Mouse (Mus musculus) myocyte (in vitro differentiated cells): ENCODE results near the gene Cux1. TPM values are rescaled to one million over a fixed set of nuclear protein-coding genes. Genes with fewer than 3 reads are reported as not detected.
A peak's percentile ranks its signal among the peaks of the same experiment; 100 is the strongest.

ENCODE experiments used
- H3K27me3 ChIP-seq: one replicate; pipeline ENCODE4 v1.6.1; 2011; ENCODE audit not compliant: control insufficient read depth, insufficient read depth, insufficient read length
- H3K36me3 ChIP-seq: one replicate; pipeline ENCODE4 v1.6.1; 2011; ENCODE audit not compliant: control insufficient read depth, insufficient read depth
- H3K4me2 ChIP-seq: one replicate; pipeline ENCODE4 v1.6.1; 2011; ENCODE audit warnings: low read depth, control low read depth
- H3K4me3 ChIP-seq: one replicate; pipeline ENCODE4 v1.5.1; 2011; ENCODE audit warnings: mild to moderate bottlenecking, control low read depth, moderate library complexity
- H3K79me2 ChIP-seq: one replicate; pipeline ENCODE4 v1.6.1; 2011; ENCODE audit not compliant: control insufficient read depth, insufficient read depth
- H3ac ChIP-seq: one replicate; pipeline ENCODE4 v1.6.1; 2011; ENCODE audit not compliant: control insufficient read depth, insufficient read length
- CEBPB ChIP-seq: IDR thresholded peaks from 2 replicates; pipeline ENCODE4 v1.6.1; 2011; ENCODE audit warnings: mild to moderate bottlenecking, moderate library complexity; ENCODE audit not compliant: poor library complexity, insufficient read depth, severe bottlenecking
- E2F4 ChIP-seq: IDR thresholded peaks from one replicate; pipeline ENCODE4 v1.6.1; 2011; ENCODE audit warnings: mild to moderate bottlenecking, control low read depth, moderate library complexity; ENCODE audit not compliant: insufficient read depth
- MAX ChIP-seq: IDR thresholded peaks from one replicate; pipeline ENCODE4 v1.6.1; 2011; ENCODE audit warnings: low read depth, mild to moderate bottlenecking, control low read depth
- MYOD1 ChIP-seq, 3 experiments: IDR thresholded peaks; one replicate each; pipeline ENCODE4 v1.6.1; 2011; ENCODE audit warnings: control low read depth in 2 of 3, low read depth in 2 of 3, mild to moderate bottlenecking in 2 of 3, moderate library complexity in 1 of 3; ENCODE audit not compliant: insufficient read length in 2 of 3, control insufficient read depth in 1 of 3
- MYOG ChIP-seq, 3 experiments: IDR thresholded peaks; one replicate each; pipeline ENCODE4 v1.6.1; 2011; ENCODE audit warnings: control low read depth in 2 of 3, low read depth in 2 of 3, mild to moderate bottlenecking in 2 of 3; ENCODE audit not compliant: insufficient read length in 2 of 3, control insufficient read depth in 1 of 3, insufficient read depth in 1 of 3
- POLR2A ChIP-seq: IDR thresholded peaks from one replicate; pipeline ENCODE4 v1.6.1; 2011; ENCODE audit warnings: low read depth, mild to moderate bottlenecking, control low read depth, moderate library complexity; ENCODE audit not compliant: insufficient read length
- POLR2AphosphoS2 ChIP-seq: IDR thresholded peaks from one replicate; pipeline ENCODE4 v1.6.1; 2011; ENCODE audit warnings: low read depth, control low read depth; ENCODE audit not compliant: insufficient read length
- REST ChIP-seq: IDR thresholded peaks from one replicate; pipeline ENCODE4 v1.6.1; 2011; ENCODE audit warnings: mild to moderate bottlenecking, control low read depth, moderate library complexity; ENCODE audit not compliant: insufficient read depth, insufficient read length
- SRF ChIP-seq: IDR thresholded peaks from one replicate; pipeline ENCODE4 v1.6.1; 2011; ENCODE audit warnings: low read depth; ENCODE audit not compliant: control insufficient read depth, insufficient read length
- TCF12 ChIP-seq: IDR thresholded peaks from one replicate; pipeline ENCODE4 v1.6.1; 2011; ENCODE audit warnings: mild to moderate bottlenecking, control low read depth; ENCODE audit not compliant: poor library complexity, insufficient read depth, severe bottlenecking
- TCF3 ChIP-seq: IDR thresholded peaks from one replicate; pipeline ENCODE4 v1.6.1; 2011; ENCODE audit warnings: low read depth, control low read depth; ENCODE audit not compliant: insufficient read length
- USF1 ChIP-seq: IDR thresholded peaks from one replicate; pipeline ENCODE4 v1.6.1; 2011; ENCODE audit warnings: low read depth, mild to moderate bottlenecking, control low read depth, moderate library complexity
- polyA plus RNA-seq: library from polyadenylated mRNA; unstranded; fragments of >200 nt; fragmentation: generic; extraction: Trizol; gene quantifications from one replicate; pipeline ENCODE4 v1.2.1, GENCODE M21; 2012; ENCODE audit warnings: missing spikeins

Cux1 gene
- polyA plus RNA-seq, 1 experiment, result 50.7 TPM

DNA sequence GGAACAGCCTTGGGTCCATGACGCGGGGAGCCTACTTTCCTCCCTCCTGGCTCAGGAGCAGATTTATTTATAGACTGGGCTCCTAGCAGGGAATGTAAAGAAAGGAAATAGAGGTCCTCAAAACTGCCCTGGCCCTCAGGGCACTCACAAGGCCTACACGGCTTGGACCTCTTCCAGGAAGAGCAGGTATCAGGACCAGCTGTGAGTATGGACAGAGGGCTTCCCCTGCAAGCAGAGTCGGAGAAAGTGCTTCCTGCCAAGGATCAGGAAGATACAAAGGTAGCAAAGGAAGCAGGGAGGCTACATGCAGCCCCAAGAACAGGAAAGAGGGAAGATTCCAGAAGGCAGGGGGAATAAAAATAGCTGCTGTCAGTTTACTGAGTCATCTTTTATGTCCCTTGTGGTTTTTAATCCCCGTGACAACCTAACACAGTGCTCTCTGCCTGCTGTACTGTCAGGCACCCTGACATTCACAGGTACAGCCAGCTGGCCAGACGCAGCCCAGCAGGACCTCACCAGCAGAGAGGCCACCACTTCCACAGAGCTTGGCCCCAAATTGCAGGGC, 66.9 kb downstream of the Cux1 start:
- Histone ChIP-seq H3K4me3 (no peak overlapping the region), H3K27me3 (no peaks in the 10 kb centered on the region), H3ac (no peak overlapping the region), H3K4me2 (peak overlapping the region; percentile 76), H3K79me2 (peaks cover 92% of the 10 kb centered on the region), H3K36me3 (no peaks in the 10 kb centered on the region)
- TF ChIP-seq TCF12 (no peak), SRF (no peak), REST (no peak), USF1 (no peak), MYOG (IDR thresholded peaks at IDR 0.05; ENCODE audit: control insufficient read depth in 1 of 3, insufficient read depth in 1 of 3, insufficient read length in 2 of 3, low read depth in 2 of 3) (peak in 2 of 3 experiments; percentile 41 to 54), E2F4 (no peak), MYOD1 (IDR thresholded peaks at IDR 0.05; ENCODE audit: control insufficient read depth in 1 of 3, insufficient read length in 2 of 3, low read depth in 2 of 3) (peak in 2 of 3 experiments; percentile 30 to 80), CEBPB (no peak)

DNA sequence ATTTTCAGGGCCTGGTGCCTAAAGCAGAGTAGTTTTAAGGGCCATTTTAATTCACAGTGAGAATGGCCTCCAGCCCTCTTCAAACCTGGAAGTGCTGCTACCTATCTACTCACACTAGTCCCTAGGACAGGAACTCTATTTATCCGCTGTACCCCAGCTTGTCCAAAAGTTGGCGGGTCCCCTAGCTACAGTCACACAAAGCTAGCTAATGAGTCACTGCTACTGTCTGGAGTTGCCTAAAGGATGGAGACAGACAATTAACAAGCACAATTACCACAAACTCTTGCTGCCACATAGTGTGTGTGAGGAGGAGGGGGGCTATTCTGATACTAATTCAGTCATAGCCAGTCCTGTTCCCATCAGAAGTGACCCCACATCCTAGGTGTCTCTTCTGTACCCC, 68.0 kb downstream of the Cux1 start:
- TF ChIP-seq CEBPB, result no peak
- TF ChIP-seq REST, result no peak
- no peak for TF ChIP-seq SRF
- no peak for TF ChIP-seq TCF12
- no peak for TF ChIP-seq POLR2A
- no peak for TF ChIP-seq MAX
- Histone ChIP-seq H3ac (no peak overlapping the region), H3K4me2 (peak overlapping the region; percentile 76), H3K27me3 (no peaks in the 10 kb centered on the region), H3K79me2 (peaks cover 91% of the 10 kb centered on the region), H3K4me3 (no peak overlapping the region), H3K36me3 (no peaks in the 10 kb centered on the region)

DNA sequence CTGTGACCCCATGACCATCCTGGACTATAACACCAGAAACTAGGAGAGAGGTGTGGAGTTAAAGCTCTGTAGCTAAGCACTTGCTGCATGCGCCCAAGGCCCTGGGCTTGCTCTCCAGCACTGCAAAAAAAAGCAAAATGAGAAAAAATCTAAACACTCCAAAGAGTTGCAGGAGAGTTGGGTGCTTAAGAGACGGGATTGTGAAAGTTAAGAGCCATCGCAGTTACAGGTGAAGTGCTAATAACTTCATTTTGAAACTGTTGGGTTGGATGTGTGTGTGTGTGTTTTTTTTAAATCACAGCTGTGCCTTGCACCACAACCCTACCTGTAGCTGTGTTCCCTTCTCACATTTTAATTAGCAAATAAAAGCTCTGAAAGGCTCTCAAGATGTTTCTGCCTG, 68.5 kb downstream of the Cux1 start:
- no peak overlapping the region for H3ac ChIP-seq
- no peak overlapping the region for H3K4me3 ChIP-seq
- H3K79me2 ChIP-seq, result peaks cover 91% of the 10 kb centered on the region
- no peak for TF ChIP-seq CEBPB
- TF ChIP-seq MYOD1 (IDR thresholded peaks at IDR 0.05; ENCODE audit: control insufficient read depth in 1 of 3, insufficient read length in 2 of 3, low read depth in 2 of 3), result no peak
- no peak for TF ChIP-seq POLR2AphosphoS2
- no peak for TF ChIP-seq MAX
- no peak for TF ChIP-seq MYOG (IDR thresholded peaks at IDR 0.05; ENCODE audit: control insufficient read depth in 1 of 3, insufficient read depth in 1 of 3, insufficient read length in 2 of 3, low read depth in 2 of 3)
- H3K4me2 ChIP-seq, result no peak overlapping the region
- no peaks in the 10 kb centered on the region for H3K36me3 ChIP-seq
- no peaks in the 10 kb centered on the region for H3K27me3 ChIP-seq

DNA sequence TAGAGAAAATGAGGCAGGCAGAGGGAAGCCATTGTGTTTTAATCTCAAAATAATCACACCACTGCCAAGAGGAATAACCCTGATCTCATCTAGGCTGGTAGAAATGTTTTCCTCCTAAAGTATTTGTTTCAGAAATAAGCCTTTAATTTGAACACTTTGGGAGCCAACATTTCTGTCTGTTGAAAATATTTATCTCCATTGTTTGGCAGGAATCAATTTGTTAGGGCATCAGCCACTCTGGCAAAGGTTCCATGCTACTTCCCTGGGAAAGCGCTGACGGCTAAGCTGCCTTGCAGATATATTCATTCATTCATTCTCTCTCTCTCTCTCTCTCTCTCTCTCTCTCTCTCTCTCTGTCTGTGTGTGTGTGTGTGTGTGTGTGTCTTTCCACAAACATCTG, 70.0 kb downstream of the Cux1 start:
- Histone ChIP-seq H3ac (no peak overlapping the region), H3K36me3 (no peaks in the 10 kb centered on the region), H3K27me3 (no peaks in the 10 kb centered on the region), H3K4me2 (no peak overlapping the region), H3K79me2 (peaks cover 95% of the 10 kb centered on the region), H3K4me3 (no peak overlapping the region)
- no peak for TF ChIP-seq POLR2A

DNA sequence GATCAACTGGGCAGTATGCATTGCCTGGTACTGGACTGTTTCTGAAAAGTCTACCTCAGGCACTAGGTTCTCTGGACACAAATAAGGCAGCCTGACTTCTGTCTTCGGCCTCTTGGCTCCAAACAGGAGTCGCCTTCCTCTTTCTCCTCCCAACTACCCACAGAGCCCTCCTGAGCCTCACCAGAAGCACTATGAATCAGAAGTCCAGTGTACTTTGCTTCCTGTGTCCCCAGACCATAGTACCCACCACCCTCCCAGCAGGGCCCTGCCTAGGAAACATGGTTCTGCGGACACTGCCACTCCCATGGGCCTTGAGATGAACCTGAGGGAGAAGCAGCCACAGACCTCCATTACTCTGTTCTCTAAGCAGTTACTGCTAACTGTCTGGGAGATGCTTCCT, 71.7 kb downstream of the Cux1 start:
- H3ac ChIP-seq, result no peak overlapping the region
- no peaks in the 10 kb centered on the region for H3K36me3 ChIP-seq
- TF ChIP-seq E2F4, result no peak
- TF ChIP-seq SRF, result no peak
- no peak for TF ChIP-seq TCF3
- no peak for TF ChIP-seq MYOD1 (IDR thresholded peaks at IDR 0.05; ENCODE audit: control insufficient read depth in 1 of 3, insufficient read length in 2 of 3, low read depth in 2 of 3)
- TF ChIP-seq REST, result no peak
- TF ChIP-seq POLR2A, result no peak
- TF ChIP-seq TCF12, result no peak
- no peak for TF ChIP-seq MAX
- TF ChIP-seq USF1, result no peak
- no peak for TF ChIP-seq MYOG (IDR thresholded peaks at IDR 0.05; ENCODE audit: control insufficient read depth in 1 of 3, insufficient read depth in 1 of 3, insufficient read length in 2 of 3, low read depth in 2 of 3)
- TF ChIP-seq POLR2AphosphoS2, result no peak
- no peak for TF ChIP-seq CEBPB
- peaks cover 97% of the 10 kb centered on the region for H3K79me2 ChIP-seq
- H3K4me2 ChIP-seq, result no peak overlapping the region
- no peak overlapping the region for H3K4me3 ChIP-seq
- H3K27me3 ChIP-seq, result no peaks in the 10 kb centered on the region

- TF ChIP-seq POLR2A, result no peak
- TF ChIP-seq SRF, result no peak
- TF ChIP-seq TCF3, result no peak
- TF ChIP-seq MYOD1 (IDR thresholded peaks at IDR 0.05; ENCODE audit: control insufficient read depth in 1 of 3, insufficient read length in 2 of 3, low read depth in 2 of 3), result no peak
- no peak for TF ChIP-seq TCF12
- TF ChIP-seq MAX, result no peak
- no peak for TF ChIP-seq MYOG (IDR thresholded peaks at IDR 0.05; ENCODE audit: control insufficient read depth in 1 of 3, insufficient read depth in 1 of 3, insufficient read length in 2 of 3, low read depth in 2 of 3)
- no peak for TF ChIP-seq REST
- no peak for TF ChIP-seq CEBPB
- TF ChIP-seq E2F4, result no peak
- no peak for TF ChIP-seq POLR2AphosphoS2
Observed at GRCm38 (mm10) chr5:136494927-136495326, 72.4 kb downstream of the Cux1 start.

More at GRCm38 (mm10) chr5:136494927-136495326, 72.4 kb downstream of the Cux1 start:
- Histone ChIP-seq H3ac (no peak overlapping the region), H3K36me3 (no peaks in the 10 kb centered on the region), H3K4me3 (no peak overlapping the region), H3K79me2 (peaks cover 97% of the 10 kb centered on the region), H3K4me2 (no peak overlapping the region), H3K27me3 (no peaks in the 10 kb centered on the region)
